Mouse (Mus musculus) brain, embryonic 14.5 days (tissue): ENCODE results near the gene Icam5.

Experiments used
- CTCF ChIP-seq: fragments of 200-500 bp; IDR thresholded peaks from 2 replicates; pipeline ENCODE4 v1.5.1; 2012; ENCODE audit warnings: inconsistent platforms, mild to moderate bottlenecking, moderate library complexity, borderline replicate concordance; ENCODE audit not compliant: insufficient read depth, insufficient read length; ENCODE audit errors: extremely low read depth
- POLR2A ChIP-seq: fragments of 200-500 bp; IDR thresholded peaks from 2 replicates; pipeline ENCODE4 v1.6.1; 2012; ENCODE audit warnings: mild to moderate bottlenecking, inconsistent platforms, borderline replicate concordance; ENCODE audit not compliant: poor library complexity, insufficient read depth, insufficient read length, severe bottlenecking; ENCODE audit errors: extremely low read depth

- no peak for TF ChIP-seq POLR2A
- no peak for TF ChIP-seq CTCF
These were observed 9.6 kb upstream of the Icam5 start for GRCm38 (mm10) chr9:21022288-21022687.
